Comparison of ENCODE assay signal across 31 mouse cellular contexts in genomic region chr4:120200551-120201266, GRCm38 (mm10). TPM values are rescaled to one million over a fixed set of nuclear protein-coding genes. Genes with fewer than 3 reads are reported as not detected.
DNase-seq lines count a peak whose midpoint lies in the region; ATAC-seq lines count a peak whose summit lies in the region.
"Had no signal": no experiment of that assay in that cellular context is flagged by ENCODE, and none has a peak within 500 bp of the region (broad histone marks: within the 10 kb centered on the region; RNA-seq: fewer than 3 reads in every experiment).

No protein-coding gene starts in this region.

- peak overlapping the region; percentile 24; the same call in 1 of the 2 replicates for H3K27ac ChIP-seq in forebrain, embryonic 14.5 days (ENCODE audit: low read depth, low read length)
- no peak overlapping the region for H3K27ac ChIP-seq in forebrain, embryonic 11.5 days (ENCODE audit: low read depth, low read length)
- H3K27ac ChIP-seq in hindbrain, embryonic 15.5 days (replicated peaks), result no peak overlapping the region
- H3K27ac ChIP-seq in hindbrain, embryonic 12.5 days, result no peak overlapping the region
- H3K27ac ChIP-seq in midbrain, embryonic 11.5 days (ENCODE audit: low read depth, low read length), result no peak overlapping the region
- no peak overlapping the region for H3K27ac ChIP-seq in midbrain, embryonic 15.5 days
- H3K27ac ChIP-seq in embryonic facial prominence, embryonic 14.5 days (replicated peaks; ENCODE audit: low read depth, low read length), result no peak overlapping the region
- H3K27ac ChIP-seq: embryonic facial prominence, embryonic 12.5 days; forebrain, embryonic 12.5 days; kidney, postnatal 0 days; limb, embryonic 13.5 days; midbrain, embryonic 12.5 days; stomach, postnatal 0 days had no signal

- no peak for ATAC-seq in forebrain, embryonic 14.5 days
- ATAC-seq in forebrain, embryonic 11.5 days (replicated peaks; ENCODE audit: low FRiP score), result no peak
- 0 out of 2 replicates have a peak, but pooled peaks have one; percentile 44 for ATAC-seq in hindbrain, embryonic 15.5 days (ENCODE audit: low FRiP score, low read depth)
- no peak for ATAC-seq in hindbrain, embryonic 12.5 days (ENCODE audit: low FRiP score)
- no peak for ATAC-seq in midbrain, embryonic 11.5 days (ENCODE audit: low FRiP score)
- no peak for ATAC-seq in midbrain, embryonic 15.5 days (replicated peaks)
- peak; percentile 35; the same call in 1 of the 2 replicates for ATAC-seq in embryonic facial prominence, embryonic 14.5 days (ENCODE audit: low read depth)
- ATAC-seq: intestine, embryonic 16.5 days; Patski had no signal

- H3K9ac ChIP-seq in forebrain, embryonic 14.5 days (ENCODE audit: low read length), result no peak overlapping the region
- H3K9ac ChIP-seq in forebrain, embryonic 11.5 days (ENCODE audit: low read length), result no peak overlapping the region
- no peak overlapping the region for H3K9ac ChIP-seq in hindbrain, embryonic 15.5 days
- no peak overlapping the region for H3K9ac ChIP-seq in hindbrain, embryonic 12.5 days
- no peak overlapping the region for H3K9ac ChIP-seq in midbrain, embryonic 11.5 days (ENCODE audit: low read length)
- H3K9ac ChIP-seq in midbrain, embryonic 15.5 days, result no peak overlapping the region
- H3K9ac ChIP-seq in embryonic facial prominence, embryonic 14.5 days (ENCODE audit: low read depth, low read length), result no peak overlapping the region
- H3K9ac ChIP-seq: embryonic facial prominence, embryonic 12.5 days; forebrain, embryonic 12.5 days; limb, embryonic 13.5 days; lung, embryonic 15.5 days; midbrain, embryonic 12.5 days had no signal

- no peaks in the 10 kb centered on the region for H3K9me3 ChIP-seq in forebrain, embryonic 14.5 days (replicated peaks; ENCODE audit: control insufficient read depth, low read length)
- H3K9me3 ChIP-seq in forebrain, embryonic 11.5 days (ENCODE audit: control insufficient read depth, low read length), result no peaks in the 10 kb centered on the region
- H3K9me3 ChIP-seq in hindbrain, embryonic 15.5 days, result no peaks in the 10 kb centered on the region
- no peaks in the 10 kb centered on the region for H3K9me3 ChIP-seq in hindbrain, embryonic 12.5 days (replicated peaks)
- H3K9me3 ChIP-seq in midbrain, embryonic 11.5 days (ENCODE audit: control insufficient read depth, low read length), result no peaks in the 10 kb centered on the region
- H3K9me3 ChIP-seq in midbrain, embryonic 15.5 days, result no peaks in the 10 kb centered on the region
- H3K9me3 ChIP-seq in embryonic facial prominence, embryonic 14.5 days (ENCODE audit: control insufficient read depth, low read length), result no peaks in the 10 kb centered on the region
- H3K9me3 ChIP-seq: embryonic facial prominence, embryonic 12.5 days; forebrain, embryonic 12.5 days; limb, embryonic 13.5 days; lung, embryonic 15.5 days; midbrain, embryonic 12.5 days had no signal

- no peaks in the 10 kb centered on the region for H3K36me3 ChIP-seq in forebrain, embryonic 14.5 days (ENCODE audit: control insufficient read depth, insufficient read depth, low read length)
- H3K36me3 ChIP-seq in forebrain, embryonic 11.5 days (ENCODE audit: control insufficient read depth, insufficient read depth, low read length), result no peaks in the 10 kb centered on the region
- no peaks in the 10 kb centered on the region for H3K36me3 ChIP-seq in hindbrain, embryonic 15.5 days
- H3K36me3 ChIP-seq in hindbrain, embryonic 12.5 days, result no peaks in the 10 kb centered on the region
- H3K36me3 ChIP-seq in midbrain, embryonic 11.5 days (ENCODE audit: control insufficient read depth, insufficient read depth, low read length), result no peaks in the 10 kb centered on the region
- no peaks in the 10 kb centered on the region for H3K36me3 ChIP-seq in midbrain, embryonic 15.5 days (replicated peaks)
- H3K36me3 ChIP-seq in embryonic facial prominence, embryonic 14.5 days (ENCODE audit: control insufficient read depth, insufficient read depth, low read length), result no peaks in the 10 kb centered on the region
- H3K36me3 ChIP-seq: embryonic facial prominence, embryonic 12.5 days; forebrain, embryonic 12.5 days; limb, embryonic 13.5 days; lung, embryonic 15.5 days; midbrain, embryonic 12.5 days had no signal

- H3K4me2 ChIP-seq in forebrain, embryonic 14.5 days (ENCODE audit: low read length), result no peak overlapping the region
- no peak overlapping the region for H3K4me2 ChIP-seq in forebrain, embryonic 11.5 days (ENCODE audit: low read depth, low read length, severe bottlenecking)
- no peak overlapping the region for H3K4me2 ChIP-seq in hindbrain, embryonic 15.5 days
- H3K4me2 ChIP-seq in hindbrain, embryonic 12.5 days (replicated peaks), result no peak overlapping the region
- H3K4me2 ChIP-seq in midbrain, embryonic 11.5 days, result no peak overlapping the region
- no peak overlapping the region for H3K4me2 ChIP-seq in midbrain, embryonic 15.5 days
- H3K4me2 ChIP-seq in embryonic facial prominence, embryonic 14.5 days (ENCODE audit: low read depth, low read length), result no peak overlapping the region
- H3K4me2 ChIP-seq: embryonic facial prominence, embryonic 12.5 days; forebrain, embryonic 12.5 days; limb, embryonic 13.5 days; liver, embryonic 11.5 days; lung, embryonic 15.5 days; midbrain, embryonic 12.5 days had no signal

- no peak for DNase-seq in forebrain, embryonic 14.5 days (ENCODE audit: low spot score)
- DNase-seq in forebrain, embryonic 11.5 days (ENCODE audit: low spot score), result no peak
- peak; percentile 69 for DNase-seq in midbrain, embryonic 11.5 days (ENCODE audit: low spot score, missing footprints)
- DNase-seq in embryonic facial prominence, embryonic 14.5 days (ENCODE audit: low spot score), result peak; percentile 51
- DNase-seq in layer of hippocampus, adult 11-12 months (ENCODE audit: low spot score), result no peak
- DNase-seq: adrenal gland, postnatal 14 days; cerebellum, adult 2 months; cerebellum, postnatal 36 days; heart, postnatal 14 days; kidney, adult 8-10 months; kidney, postnatal 4 days; layer of hippocampus, postnatal 36 days; right cerebral cortex, postnatal 4 days; thymus, adult 2 months; thymus, postnatal 36 days had no signal

- 83% methylated on average over 7 of the region's 7 CpGs for WGBS in forebrain, embryonic 14.5 days
- 81% methylated on average over 7 of the region's 7 CpGs for WGBS in forebrain, embryonic 11.5 days
- 65% methylated on average over 7 of the region's 7 CpGs for WGBS in hindbrain, embryonic 15.5 days
- 74% methylated on average over 7 of the region's 7 CpGs for WGBS in hindbrain, embryonic 12.5 days
- 77% methylated on average over 7 of the region's 7 CpGs for WGBS in midbrain, embryonic 11.5 days
- 81% methylated on average over 7 of the region's 7 CpGs for WGBS in midbrain, embryonic 15.5 days
- 72% methylated on average over 7 of the region's 7 CpGs for WGBS in embryonic facial prominence, embryonic 14.5 days

- H3K4me3 ChIP-seq in forebrain, embryonic 14.5 days (ENCODE audit: low read depth, low read length), result no peak overlapping the region
- no peak overlapping the region for H3K4me3 ChIP-seq in forebrain, embryonic 11.5 days (ENCODE audit: low read depth, low read length)
- no peak overlapping the region for H3K4me3 ChIP-seq in hindbrain, embryonic 15.5 days
- H3K4me3 ChIP-seq in hindbrain, embryonic 12.5 days, result no peak overlapping the region
- H3K4me3 ChIP-seq in midbrain, embryonic 11.5 days (ENCODE audit: low read depth, low read length), result no peak overlapping the region
- H3K4me3 ChIP-seq in midbrain, embryonic 15.5 days, result no peak overlapping the region
- no peak overlapping the region for H3K4me3 ChIP-seq in embryonic facial prominence, embryonic 14.5 days (ENCODE audit: low read depth, low read length)
- H3K4me3 ChIP-seq: embryonic facial prominence, embryonic 12.5 days; erythroblast, embryonic 14.5 days; forebrain, embryonic 12.5 days; limb, embryonic 13.5 days; lung, embryonic 15.5 days; midbrain, embryonic 12.5 days had no signal

- peaks cover 9% of the 10 kb centered on the region; the same call in 1 of the 2 replicates for H3K4me1 ChIP-seq in forebrain, embryonic 14.5 days (ENCODE audit: control insufficient read depth, insufficient read depth, low read length)
- H3K4me1 ChIP-seq in forebrain, embryonic 11.5 days (replicated peaks; ENCODE audit: control insufficient read depth, insufficient read depth, low read length), result no peaks in the 10 kb centered on the region
- H3K4me1 ChIP-seq in hindbrain, embryonic 15.5 days (replicated peaks), result peaks cover 12% of the 10 kb centered on the region; the same call in 1 of the 2 replicates
- peaks cover 24% of the 10 kb centered on the region for H3K4me1 ChIP-seq in hindbrain, embryonic 12.5 days
- H3K4me1 ChIP-seq in midbrain, embryonic 11.5 days (ENCODE audit: control insufficient read depth, insufficient read depth, low read length), result no peaks in the 10 kb centered on the region
- no peaks in the 10 kb centered on the region for H3K4me1 ChIP-seq in midbrain, embryonic 15.5 days
- H3K4me1 ChIP-seq in embryonic facial prominence, embryonic 14.5 days (ENCODE audit: control insufficient read depth, insufficient read depth, low read length), result peaks cover 16% of the 10 kb centered on the region

- H3K27me3 ChIP-seq in forebrain, embryonic 14.5 days (replicated peaks; ENCODE audit: control insufficient read depth, insufficient read depth, low read length), result no peaks in the 10 kb centered on the region
- no peaks in the 10 kb centered on the region for H3K27me3 ChIP-seq in forebrain, embryonic 11.5 days (ENCODE audit: control insufficient read depth, insufficient read depth, low read length)
- no peaks in the 10 kb centered on the region for H3K27me3 ChIP-seq in hindbrain, embryonic 15.5 days
- no peaks in the 10 kb centered on the region for H3K27me3 ChIP-seq in hindbrain, embryonic 12.5 days
- H3K27me3 ChIP-seq in midbrain, embryonic 11.5 days (ENCODE audit: control insufficient read depth, insufficient read depth, low read length), result no peaks in the 10 kb centered on the region
- H3K27me3 ChIP-seq in midbrain, embryonic 15.5 days (replicated peaks), result no peaks in the 10 kb centered on the region
- no peaks in the 10 kb centered on the region for H3K27me3 ChIP-seq in embryonic facial prominence, embryonic 14.5 days (replicated peaks; ENCODE audit: control insufficient read depth, insufficient read depth, low read length)
- H3K27me3 ChIP-seq: embryonic facial prominence, embryonic 12.5 days; forebrain, embryonic 12.5 days; limb, embryonic 13.5 days; lung, embryonic 15.5 days; Patski had no signal

RNA-seq across cellular contexts. Expression of gene Edn2, which starts 39.7 kb away (rescaled TPM):
- 0.20 and 0.30 TPM in 2 replicates for polyA plus RNA-seq in forebrain, embryonic 14.5 days (2014; fragmentation: Nextera tagmentation; extraction: Ambion mirVana)
- not detected in 2 replicates for polyA plus RNA-seq in forebrain, embryonic 11.5 days (2014; fragmentation: Nextera tagmentation; extraction: Ambion mirVana)
- polyA plus RNA-seq in hindbrain, embryonic 15.5 days (2015; fragmentation: Nextera tagmentation; extraction: Ambion mirVana), result 0.10 TPM in 2 replicates
- not detected in 2 replicates for polyA plus RNA-seq in hindbrain, embryonic 12.5 days (2016; fragmentation: Nextera tagmentation; extraction: Ambion mirVana)
- polyA plus RNA-seq in midbrain, embryonic 11.5 days (2014; fragmentation: Nextera tagmentation; extraction: Ambion mirVana), result not detected in 2 replicates
- 0.15 and 0.22 TPM in 2 replicates for polyA plus RNA-seq in midbrain, embryonic 15.5 days (2015; fragmentation: Nextera tagmentation; extraction: Ambion mirVana)
- 3.0 and 4.0 TPM in 2 replicates for polyA plus RNA-seq in embryonic facial prominence, embryonic 14.5 days (2014; fragmentation: Nextera tagmentation; extraction: Ambion mirVana)
- polyA plus RNA-seq: erythroblast, embryonic 14.5 days; forebrain, embryonic 12.5 days; kidney, postnatal 0 days; midbrain, embryonic 12.5 days; neural tube, embryonic 11.5 days; Patski; spleen, adult 2 months had no signal

Comparison
In these comparisons a context has a peak if more than half of its experiments do, and no peak if none do; other contexts are left out.
1. ATAC-seq: peak in hindbrain, embryonic 15.5 days (single experiment) and embryonic facial prominence, embryonic 14.5 days (single experiment); none in forebrain, embryonic 14.5 days (single experiment), forebrain, embryonic 11.5 days (single experiment), hindbrain, embryonic 12.5 days (single experiment), midbrain, embryonic 11.5 days (single experiment) and midbrain, embryonic 15.5 days (single experiment).
2. DNase-seq: peak in midbrain, embryonic 11.5 days (single experiment) and embryonic facial prominence, embryonic 14.5 days (single experiment); none in forebrain, embryonic 14.5 days (single experiment), forebrain, embryonic 11.5 days (single experiment) and layer of hippocampus, adult 11-12 months (single experiment).